ENCODE assay signal across 15 mouse cellular contexts in genomic region chr19:4261038-4261698, GRCm38 (mm10). TPM values are rescaled to one million over a fixed set of nuclear protein-coding genes. Genes with fewer than 3 reads are reported as not detected.
DNase-seq lines count a peak whose midpoint lies in the region; ATAC-seq and TF ChIP-seq lines count a peak whose summit lies in the region.
"Had no signal": no experiment of that assay in that cellular context is flagged by ENCODE, and none has a peak within 500 bp of the region (broad histone marks: within the 10 kb centered on the region; RNA-seq: fewer than 3 reads in every experiment).

No protein-coding gene starts in this region.

- H3K9ac ChIP-seq in hindbrain, postnatal 0 days (replicated peaks; ENCODE audit: low read length) = no peak overlapping the region
- H3K9ac ChIP-seq in hindbrain, embryonic 11.5 days (ENCODE audit: low read depth, low read length) = no peak overlapping the region

- peak; percentile 18; the same call in 1 of the 2 replicates for TF ChIP-seq CTCF in hindbrain, postnatal 0 days (IDR thresholded peaks at IDR 0.05; ENCODE audit: low read depth)

- peak; percentile 22 for DNase-seq in hindbrain, postnatal 0 days (ENCODE audit: low spot score)
- DNase-seq in hindbrain, embryonic 11.5 days (ENCODE audit: low spot score) = no peak
- DNase-seq in 416B (ENCODE audit: low read depth) = peak; percentile 64
- peak; percentile 56 for DNase-seq in T-cell, adult 2 months (ENCODE audit: low spot score)
- DNase-seq in gastrocnemius, adult 18-20 months (ENCODE audit: low spot score) = no peak
- no peak for DNase-seq in urinary bladder, postnatal 4 days (ENCODE audit: low spot score in 2 of 2)
- DNase-seq: cerebellum, adult 11 months; layer of hippocampus, postnatal 36 days; lung, postnatal 14 days had no signal

- WGBS in hindbrain, postnatal 0 days = 61% methylated on average over 8 of the region's 8 CpGs
- WGBS in hindbrain, embryonic 11.5 days = 60% methylated on average over 8 of the region's 8 CpGs

- H3K27ac ChIP-seq in hindbrain, postnatal 0 days = no peak overlapping the region
- H3K27ac ChIP-seq in hindbrain, embryonic 11.5 days (ENCODE audit: low read depth, low read length) = no peak overlapping the region
- H3K27ac ChIP-seq: forebrain, embryonic 10.5 days had no signal

- no peaks in the 10 kb centered on the region for H3K4me1 ChIP-seq in hindbrain, postnatal 0 days (ENCODE audit: insufficient read depth, low read length)
- H3K4me1 ChIP-seq in hindbrain, embryonic 11.5 days (replicated peaks; ENCODE audit: control insufficient read depth, insufficient read depth, low read length) = no peaks in the 10 kb centered on the region

- ATAC-seq in hindbrain, postnatal 0 days = no peak
- no peak for ATAC-seq in hindbrain, embryonic 11.5 days (ENCODE audit: low FRiP score)
- ATAC-seq in megakaryocyte-erythroid progenitor cell, adult 5-6 weeks (replicated peaks; ENCODE audit: low FRiP score, low TSS enrichment, poor library complexity, severe bottlenecking) = peak; percentile 62; the same call in 1 of the 2 replicates
- ATAC-seq in erythroid progenitor cell, adult 5-6 weeks (replicated peaks; ENCODE audit: low FRiP score, poor library complexity, severe bottlenecking) = no peak
- ATAC-seq: Patski had no signal

- no peak overlapping the region for H3K4me2 ChIP-seq in hindbrain, postnatal 0 days (ENCODE audit: low read depth, low read length)
- H3K4me2 ChIP-seq in hindbrain, embryonic 11.5 days (replicated peaks; ENCODE audit: low read depth, low read length) = no peak overlapping the region

- H3K27me3 ChIP-seq in hindbrain, postnatal 0 days (ENCODE audit: insufficient read depth, low read length) = no peaks in the 10 kb centered on the region
- H3K27me3 ChIP-seq in hindbrain, embryonic 11.5 days (ENCODE audit: control insufficient read depth, insufficient read depth, low read length) = 0 out of 2 replicates have a peak, but pooled peaks cover 2% of the 10 kb centered on the region
- H3K27me3 ChIP-seq: Patski had no signal

- no peak overlapping the region for H3K4me3 ChIP-seq in hindbrain, postnatal 0 days (ENCODE audit: low read length)
- no peak overlapping the region for H3K4me3 ChIP-seq in hindbrain, embryonic 11.5 days (ENCODE audit: low read depth, low read length)
- H3K4me3 ChIP-seq: forebrain, embryonic 10.5 days had no signal

- H3K36me3 ChIP-seq in hindbrain, postnatal 0 days (ENCODE audit: insufficient read depth, low read length) = no peaks in the 10 kb centered on the region
- no peaks in the 10 kb centered on the region for H3K36me3 ChIP-seq in hindbrain, embryonic 11.5 days (ENCODE audit: control insufficient read depth, insufficient read depth, low read length)
- H3K36me3 ChIP-seq: forebrain, embryonic 10.5 days had no signal

- no peaks in the 10 kb centered on the region for H3K9me3 ChIP-seq in hindbrain, postnatal 0 days (ENCODE audit: low read length)
- H3K9me3 ChIP-seq in hindbrain, embryonic 11.5 days (ENCODE audit: control insufficient read depth, low read length) = no peaks in the 10 kb centered on the region
- H3K9me3 ChIP-seq: forebrain, embryonic 10.5 days had no signal

RNA-seq across cellular contexts. Expression of gene Ssh3, which starts 7.8 kb away (rescaled TPM):
- total RNA-seq in hindbrain, postnatal 0 days (2014; rRNA removed) = 64.6 and 69.6 TPM in 2 replicates
- 18.9 and 21.8 TPM in 2 replicates for polyA plus RNA-seq in hindbrain, postnatal 0 days (2015; fragmentation: Nextera tagmentation; extraction: Ambion mirVana)
- 2.8 and 3.9 TPM in 2 replicates for polyA plus RNA-seq in hindbrain, embryonic 11.5 days (2014; fragmentation: Nextera tagmentation; extraction: Ambion mirVana)
- total RNA-seq in megakaryocyte-erythroid progenitor cell, adult 5-6 weeks (2014; fragmentation: Nextera tagmentation) = 5.9 and 27.6 TPM in 2 replicates
- 7.0 and 8.6 TPM in 2 replicates for total RNA-seq in megakaryocyte-erythroid progenitor cell, adult 5-6 weeks (2017)
- 1 to 10 TPM; 2.8 to 3.4 TPM for total RNA-seq in gastrocnemius, adult 18-20 months (2021)
- total RNA-seq in erythroid progenitor cell, adult 5-6 weeks (2015; ENCODE audit: low replicate concordance) = 2.2 and 16.8 TPM in 2 replicates
- 0.90 and 5.2 TPM in 2 replicates for total RNA-seq in erythroid progenitor cell, adult 5-6 weeks (2017; ENCODE audit: low replicate concordance)

RNA-seq across cellular contexts. Expression of gene Ankrd13d, which starts 21.8 kb away (rescaled TPM):
- 97.2 and 121 TPM in 2 replicates for total RNA-seq in hindbrain, postnatal 0 days (2014; rRNA removed)
- 70.9 and 71.5 TPM in 2 replicates for polyA plus RNA-seq in hindbrain, postnatal 0 days (2015; fragmentation: Nextera tagmentation; extraction: Ambion mirVana)
- 8.6 and 11.0 TPM in 2 replicates for polyA plus RNA-seq in hindbrain, embryonic 11.5 days (2014; fragmentation: Nextera tagmentation; extraction: Ambion mirVana)
- 1.0 and 2.2 TPM in 2 replicates for total RNA-seq in megakaryocyte-erythroid progenitor cell, adult 5-6 weeks (2014; fragmentation: Nextera tagmentation)
- total RNA-seq in megakaryocyte-erythroid progenitor cell, adult 5-6 weeks (2017) = 0.61 TPM in 1 of 2 replicates, not detected in the other
- under 1 TPM; 0.16 to 0.81 TPM for total RNA-seq in gastrocnemius, adult 18-20 months (2021)
- 0.72 and 1.3 TPM in 2 replicates for total RNA-seq in erythroid progenitor cell, adult 5-6 weeks (2015; ENCODE audit: low replicate concordance)
- total RNA-seq in erythroid progenitor cell, adult 5-6 weeks (2017; ENCODE audit: low replicate concordance) = 0.39 TPM in 1 of 2 replicates, not detected in the other

RNA-seq across cellular contexts. Expression of gene Pold4, which starts 29.5 kb away (rescaled TPM):
- 28.1 and 28.7 TPM in 2 replicates for total RNA-seq in hindbrain, postnatal 0 days (2014; rRNA removed)
- polyA plus RNA-seq in hindbrain, postnatal 0 days (2015; fragmentation: Nextera tagmentation; extraction: Ambion mirVana) = 24.5 and 26.2 TPM in 2 replicates
- polyA plus RNA-seq in hindbrain, embryonic 11.5 days (2014; fragmentation: Nextera tagmentation; extraction: Ambion mirVana) = 11.0 and 17.9 TPM in 2 replicates
- total RNA-seq in megakaryocyte-erythroid progenitor cell, adult 5-6 weeks (2014; fragmentation: Nextera tagmentation) = 20.0 and 22.3 TPM in 2 replicates
- 27.2 and 28.2 TPM in 2 replicates for total RNA-seq in megakaryocyte-erythroid progenitor cell, adult 5-6 weeks (2017)
- total RNA-seq in gastrocnemius, adult 18-20 months (2021) = 10 to 100 TPM; 16.3 to 17.8 TPM
- 21.8 and 24.5 TPM in 2 replicates for total RNA-seq in erythroid progenitor cell, adult 5-6 weeks (2015; ENCODE audit: low replicate concordance)
- total RNA-seq in erythroid progenitor cell, adult 5-6 weeks (2017; ENCODE audit: low replicate concordance) = 5.0 and 16.1 TPM in 2 replicates

RNA-seq across cellular contexts. Expression of gene Grk2, which starts 44.9 kb away (rescaled TPM):
- 138 and 142 TPM in 2 replicates for total RNA-seq in hindbrain, postnatal 0 days (2014; rRNA removed)
- polyA plus RNA-seq in hindbrain, postnatal 0 days (2015; fragmentation: Nextera tagmentation; extraction: Ambion mirVana) = 25.8 and 26.2 TPM in 2 replicates
- polyA plus RNA-seq in hindbrain, embryonic 11.5 days (2014; fragmentation: Nextera tagmentation; extraction: Ambion mirVana) = 12.5 and 13.9 TPM in 2 replicates
- 103 and 118 TPM in 2 replicates for total RNA-seq in megakaryocyte-erythroid progenitor cell, adult 5-6 weeks (2014; fragmentation: Nextera tagmentation)
- 81.8 and 93.1 TPM in 2 replicates for total RNA-seq in megakaryocyte-erythroid progenitor cell, adult 5-6 weeks (2017)
- total RNA-seq in gastrocnemius, adult 18-20 months (2021) = 10 to 100 TPM; 50.7 to 60.8 TPM
- 71.3 and 72.8 TPM in 2 replicates for total RNA-seq in erythroid progenitor cell, adult 5-6 weeks (2015; ENCODE audit: low replicate concordance)
- 40.5 and 47.1 TPM in 2 replicates for total RNA-seq in erythroid progenitor cell, adult 5-6 weeks (2017; ENCODE audit: low replicate concordance)

RNA-seq across cellular contexts. Expression of gene AC109138.7, which starts 47.0 kb away (rescaled TPM):
- not detected in 2 replicates for total RNA-seq in hindbrain, postnatal 0 days (2014; rRNA removed)
- polyA plus RNA-seq in hindbrain, postnatal 0 days (2015; fragmentation: Nextera tagmentation; extraction: Ambion mirVana) = not detected in 2 replicates
- polyA plus RNA-seq in hindbrain, embryonic 11.5 days (2014; fragmentation: Nextera tagmentation; extraction: Ambion mirVana) = not detected in 2 replicates
- total RNA-seq in megakaryocyte-erythroid progenitor cell, adult 5-6 weeks (2014; fragmentation: Nextera tagmentation) = 2.1 TPM in 1 of 2 replicates, not detected in the other
- not detected in 2 replicates for total RNA-seq in megakaryocyte-erythroid progenitor cell, adult 5-6 weeks (2017)
- total RNA-seq in gastrocnemius, adult 18-20 months (2021) = not detected
- total RNA-seq in erythroid progenitor cell, adult 5-6 weeks (2015; ENCODE audit: low replicate concordance) = not detected in 2 replicates
- not detected in 2 replicates for total RNA-seq in erythroid progenitor cell, adult 5-6 weeks (2017; ENCODE audit: low replicate concordance)
- total RNA-seq: layer of hippocampus, postnatal 36 days; neutrophil, adult 5-6 weeks had no signal
- polyA plus RNA-seq: forebrain, embryonic 10.5 days; heart, embryonic 14.5 days had no signal

Comparison
In these comparisons a context has a peak if more than half of its experiments do, and no peak if none do; other contexts are left out.
1. DNase-seq: peak in hindbrain, postnatal 0 days (single experiment), 416B (single experiment) and T-cell, adult 2 months (single experiment); none in hindbrain, embryonic 11.5 days (single experiment), gastrocnemius, adult 18-20 months (single experiment) and urinary bladder, postnatal 4 days (0 of 2).
2. RNA of gene Ankrd13d, which starts 21.8 kb away (total RNA-seq): 97.2 to 121 TPM in hindbrain, postnatal 0 days; 0.61 to 2.2 TPM in megakaryocyte-erythroid progenitor cell, adult 5-6 weeks, 0.39 to 1.3 TPM in erythroid progenitor cell, adult 5-6 weeks and 0.16 to 0.81 TPM in gastrocnemius, adult 18-20 months; every median in the first group is over 10 times any median in the second.